Mouse (Mus musculus) T-helper 1 cell (primary cell): ENCODE results near the gene Olfr612.
"Not testable (repeated sequence)": the region's sequence is repeated elsewhere in the genome, so short reads cannot be mapped to it uniquely, and the experiment has no call there.

Experiments used
- in situ Hi-C: fragments of 300-600 bp; cut with MboI, MseI; formaldehyde crosslinking; loops from one replicate; pipeline ENCODE4 v1.15.1; 2025; ENCODE audit warnings: high pct_unique_total_duplicates

The Olfr612 gene

GRCm38 (mm10) chr7:103542617-103543016 is at the start of gene Olfr612:
TSS of gene Olfr612 (minus strand) at chr7:103542717.
- in situ Hi-C loops = not testable (repeated sequence)

DNA sequence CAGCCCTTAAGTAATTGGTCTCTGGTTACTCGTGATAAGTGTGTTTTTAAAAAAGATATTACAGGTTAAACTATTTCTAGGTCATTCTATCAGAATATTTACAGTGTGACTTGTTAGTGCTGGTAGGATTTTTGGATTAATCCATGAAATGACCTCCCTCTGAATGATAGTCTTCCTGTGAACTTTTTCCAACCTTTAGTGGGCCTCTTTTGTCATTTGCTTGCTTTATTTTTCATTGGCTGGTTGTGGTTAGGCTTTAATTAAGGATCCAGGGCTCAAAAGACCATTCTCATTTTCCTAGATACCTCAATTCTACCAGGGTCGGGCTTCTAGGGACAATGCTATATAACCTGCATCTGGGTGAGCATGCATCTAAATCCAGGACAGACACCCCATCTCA is 47.3 kb upstream of the Olfr612 start, which contains the start of gene Olfr618:
Gene Olfr618 (plus strand): TSS at position 301 of the 400 bp plus-strand sequence.
- in situ Hi-C loops = no loop called here

- in situ Hi-C loops = no loop called here
These were observed 30.2 kb upstream of the Olfr612 start, which contains the start of gene Olfr617 for GRCm38 (mm10) chr7:103572761-103573160. TSS of gene Olfr617 (plus strand) at chr7:103573061.

DNA sequence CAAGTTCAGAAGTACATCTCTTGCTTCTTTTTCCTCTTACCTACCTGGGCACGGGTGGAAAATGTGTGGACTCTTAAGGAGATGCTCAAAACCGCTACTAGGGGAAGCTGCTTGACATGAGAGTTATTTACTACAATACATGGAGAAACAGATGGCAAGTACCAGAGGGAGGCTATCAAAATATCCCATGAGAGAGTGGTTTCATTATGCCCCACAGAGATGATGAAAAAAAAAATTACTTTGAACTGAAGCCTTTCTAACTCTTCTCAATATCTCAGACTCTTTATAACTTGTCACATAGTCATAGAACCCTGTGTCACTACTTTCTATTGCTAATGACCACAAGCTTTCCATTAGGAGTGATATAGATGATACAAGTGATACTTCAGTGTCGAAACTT is 26.5 kb upstream of the Olfr612 start, which contains the start of gene Olfr616:
Gene Olfr616 (minus strand): TSS at position 101 of the 400 bp plus-strand sequence.
- in situ Hi-C loops = no loop called here

GRCm38 (mm10) chr7:103555779-103556178 is 13.3 kb upstream of the Olfr612 start, which contains the start of gene Olfr615:
TSS of gene Olfr615 (plus strand) at chr7:103556079.
- in situ Hi-C loops = no loop called here

DNA sequence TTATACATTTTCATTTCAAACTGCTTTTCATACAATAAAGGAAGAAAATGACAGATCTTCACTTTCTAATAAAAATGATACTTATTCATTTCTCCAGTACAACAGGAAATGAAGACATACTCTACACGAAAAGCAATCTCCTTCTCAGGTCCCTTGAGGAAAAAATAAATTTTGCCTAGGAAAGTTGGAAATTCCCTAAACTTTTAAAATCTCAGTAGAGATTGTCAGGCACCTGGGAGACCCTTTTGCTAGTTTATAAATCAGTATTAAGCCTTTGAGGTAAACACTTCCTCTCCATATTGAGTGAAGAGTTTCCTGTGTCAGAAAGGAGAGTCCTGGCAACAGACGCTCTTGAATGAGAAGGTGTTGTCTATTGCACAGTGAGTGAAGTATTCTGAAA is 5.3 kb upstream of the Olfr612 start, which contains the start of gene Olfr613:
Gene Olfr613 (plus strand): TSS at position 301 of the 400 bp plus-strand sequence.
- in situ Hi-C loops = no loop called here

- in situ Hi-C loops = not testable (repeated sequence)
These were observed 21.8 kb downstream of the Olfr612 start, which contains the start of gene Olfr611 for GRCm38 (mm10) chr7:103520746-103521145. TSS of gene Olfr611 (minus strand) at chr7:103520846.

DNA sequence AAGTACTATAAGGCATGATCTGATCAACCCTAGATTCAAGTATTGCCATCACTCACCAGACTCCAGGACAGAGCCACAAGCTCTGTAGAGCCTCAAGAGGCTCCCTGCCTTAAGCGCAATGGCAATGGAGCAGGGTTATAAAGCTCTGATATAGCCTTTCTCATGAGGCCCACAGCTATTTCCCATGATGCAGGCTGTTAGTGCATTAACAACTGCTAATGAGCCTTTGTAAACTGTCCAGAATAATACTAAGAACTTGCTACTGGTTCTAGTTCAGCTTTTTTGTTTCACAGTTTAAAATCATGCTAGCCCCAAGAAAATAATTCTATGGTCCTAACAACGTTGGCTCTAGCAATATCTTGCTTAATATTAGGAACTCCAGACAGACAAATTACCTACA is 30.5 kb downstream of the Olfr612 start, which contains the start of gene Olfr610:
Gene Olfr610 (minus strand): TSS at position 101 of the 400 bp plus-strand sequence.
- in situ Hi-C loops = no loop called here

DNA sequence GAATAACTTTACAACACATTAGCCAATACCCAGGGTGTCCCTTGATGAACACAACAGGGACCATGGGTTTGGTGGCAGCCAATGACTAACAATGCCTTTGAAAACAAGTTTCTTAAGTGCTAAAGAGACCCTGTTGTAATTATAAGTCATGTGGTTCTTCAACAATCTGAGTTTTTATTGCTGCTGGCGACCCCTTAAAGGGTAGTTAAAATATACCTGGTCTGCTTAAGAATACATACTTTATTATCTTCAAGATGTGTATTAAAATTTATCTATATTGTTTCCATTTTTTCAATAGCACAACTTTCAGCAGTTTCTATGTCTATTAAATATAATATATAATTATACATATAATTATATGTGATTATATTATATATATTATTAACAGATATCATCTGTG is 44.6 kb downstream of the Olfr612 start, which contains the start of gene Olfr609:
Gene Olfr609 (minus strand): TSS at position 101 of the 400 bp plus-strand sequence.
- in situ Hi-C loops = no loop called here
